Mouse (Mus musculus) left cerebral cortex, adult 9 months (tissue): ENCODE data around the gene Olfr1392.
"Not testable (repeated sequence)": the region's sequence is repeated elsewhere in the genome, so short reads cannot be mapped to it uniquely, and the experiment has no call there.

ENCODE experiments used
- DNase-seq, 2 experiments: peaks; one replicate each; pipeline ENCODE4 v3.0.0; 2022; ENCODE audit warnings: low spot score in 2 of 2

Olfr1392 gene

DNA sequence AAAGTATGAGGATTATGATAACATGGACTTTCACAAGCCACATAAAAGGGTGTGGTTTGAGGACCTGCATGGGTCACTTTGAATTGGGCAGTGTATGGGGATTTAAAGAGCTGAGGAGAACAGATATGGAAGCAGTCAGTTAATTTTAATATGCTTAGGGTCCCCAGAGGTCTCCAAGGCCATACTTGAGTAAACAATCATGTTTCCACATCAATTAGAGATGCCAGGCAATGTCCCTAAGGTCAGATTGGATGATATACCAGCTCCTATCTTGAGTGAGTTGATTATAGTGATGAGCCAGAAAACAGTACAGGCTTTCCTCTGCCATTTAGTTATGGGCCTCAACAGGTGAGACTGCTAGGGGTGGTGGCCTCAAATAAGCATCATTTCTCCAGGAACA lies 19.4 kb downstream of the Olfr1392 start, which contains the start of gene Olfr10:
Gene Olfr10, plus strand, starts transcription at position 301 of the 400 bp plus-strand sequence.
- no peak for DNase-seq

DNA sequence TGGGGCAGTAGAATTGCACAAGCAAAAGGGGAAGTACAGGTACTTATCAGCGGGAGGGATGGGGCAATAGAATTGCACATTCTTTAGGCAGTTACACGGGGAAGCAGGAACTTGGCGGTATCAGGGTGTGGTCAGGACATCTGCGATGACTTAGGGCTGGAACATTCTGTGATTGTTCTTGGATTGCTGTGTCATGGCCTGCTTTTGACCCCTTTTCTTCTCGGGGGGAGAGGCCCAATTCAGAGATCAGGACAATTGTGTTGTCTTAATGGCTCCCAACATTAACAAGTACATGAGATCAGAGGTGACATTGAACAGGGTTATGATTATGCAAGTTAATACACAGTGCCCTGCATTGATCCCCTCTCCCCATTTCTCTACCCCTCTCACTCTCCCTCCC lies 23.5 kb downstream of the Olfr1392 start:
- DNase-seq = not testable (repeated sequence)

DNA sequence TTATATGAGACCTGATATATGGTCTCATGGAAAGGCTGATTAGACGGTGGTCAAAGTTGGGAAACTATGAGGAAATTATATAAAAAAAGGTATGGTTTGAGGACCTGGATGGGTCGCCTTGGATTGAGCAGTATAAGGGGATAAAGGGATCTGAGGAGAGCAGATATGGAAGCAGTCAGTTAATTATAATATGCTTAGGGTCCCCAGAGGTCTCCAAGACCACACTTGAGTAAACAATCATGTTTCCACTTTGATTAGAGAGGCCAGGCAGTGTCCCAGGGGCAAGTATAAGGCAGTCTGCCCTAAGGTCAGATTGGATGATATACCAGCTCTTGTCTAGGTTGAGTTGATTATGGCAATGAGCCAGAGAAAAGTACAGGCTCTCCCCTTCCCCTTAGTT lies 37.4 kb downstream of the Olfr1392 start, which contains the start of gene Olfr1391:
Gene Olfr1391, plus strand, starts transcription at position 301 of the 400 bp plus-strand sequence.
- no peak for DNase-seq

DNA sequence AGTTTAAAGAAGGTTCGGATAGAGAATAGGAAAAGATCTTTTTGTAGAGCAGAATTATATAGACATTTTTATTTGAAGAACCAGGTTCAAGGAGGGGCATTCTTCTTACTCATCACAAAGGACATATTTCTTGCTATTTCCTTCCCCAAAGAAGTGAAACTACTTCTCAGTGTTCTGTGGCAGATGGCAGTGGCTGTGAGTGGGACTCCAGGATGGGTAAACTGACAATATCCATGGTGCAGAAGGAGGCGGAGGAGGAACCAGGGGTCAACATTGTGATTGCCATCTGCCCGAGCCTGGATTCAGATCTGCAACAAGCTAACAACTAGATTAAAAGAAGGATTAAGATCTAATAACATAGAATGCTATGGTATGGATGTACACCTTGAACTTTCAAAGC lies 41.6 kb downstream of the Olfr1392 start:
- DNase-seq = peak in 1 of 2 experiments; percentile 36

DNA sequence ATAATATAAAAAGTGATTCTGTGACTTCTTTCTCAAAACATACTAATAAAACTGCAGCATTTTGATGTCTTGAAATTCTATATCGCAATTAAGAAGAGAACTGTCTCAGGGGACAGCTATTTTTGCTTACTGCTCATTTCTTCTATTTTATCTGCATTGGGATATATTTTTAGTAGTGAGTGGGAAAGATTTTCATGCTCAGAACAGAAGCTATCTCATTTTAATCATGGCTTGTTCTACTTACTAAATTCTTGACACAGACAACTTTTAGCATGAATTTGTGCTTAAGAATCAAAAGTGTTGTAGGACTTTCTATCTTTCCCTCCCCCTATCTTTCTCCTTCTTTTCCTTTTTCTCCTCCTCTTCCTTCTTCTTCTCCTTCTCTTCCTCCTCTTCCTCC lies 44.6 kb downstream of the Olfr1392 start:
- peak in 1 of 2 experiments; percentile 13 for DNase-seq

DNA sequence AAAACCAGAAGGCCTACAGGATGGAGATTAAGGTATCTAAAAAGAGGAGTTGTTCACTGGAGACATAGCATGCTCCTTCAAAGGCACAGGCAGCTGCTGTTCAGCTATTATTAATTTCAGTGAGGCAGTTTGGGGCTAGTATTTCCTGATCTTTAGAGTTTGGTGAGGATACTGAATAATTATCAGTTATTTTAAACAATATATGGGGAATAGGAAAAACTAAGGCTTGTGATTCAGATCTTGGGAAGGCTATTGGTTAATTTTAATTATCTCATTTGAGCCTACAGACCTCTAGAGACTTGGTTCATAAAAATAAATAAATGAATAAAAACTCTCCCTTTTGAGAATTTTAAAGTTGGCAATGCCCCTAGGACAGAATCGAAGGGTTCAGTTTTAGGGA lies 49.8 kb downstream of the Olfr1392 start, which contains the start of gene Olfr1390:
Gene Olfr1390, plus strand, starts transcription at position 301 of the 400 bp plus-strand sequence.
- no peak for DNase-seq

DNA sequence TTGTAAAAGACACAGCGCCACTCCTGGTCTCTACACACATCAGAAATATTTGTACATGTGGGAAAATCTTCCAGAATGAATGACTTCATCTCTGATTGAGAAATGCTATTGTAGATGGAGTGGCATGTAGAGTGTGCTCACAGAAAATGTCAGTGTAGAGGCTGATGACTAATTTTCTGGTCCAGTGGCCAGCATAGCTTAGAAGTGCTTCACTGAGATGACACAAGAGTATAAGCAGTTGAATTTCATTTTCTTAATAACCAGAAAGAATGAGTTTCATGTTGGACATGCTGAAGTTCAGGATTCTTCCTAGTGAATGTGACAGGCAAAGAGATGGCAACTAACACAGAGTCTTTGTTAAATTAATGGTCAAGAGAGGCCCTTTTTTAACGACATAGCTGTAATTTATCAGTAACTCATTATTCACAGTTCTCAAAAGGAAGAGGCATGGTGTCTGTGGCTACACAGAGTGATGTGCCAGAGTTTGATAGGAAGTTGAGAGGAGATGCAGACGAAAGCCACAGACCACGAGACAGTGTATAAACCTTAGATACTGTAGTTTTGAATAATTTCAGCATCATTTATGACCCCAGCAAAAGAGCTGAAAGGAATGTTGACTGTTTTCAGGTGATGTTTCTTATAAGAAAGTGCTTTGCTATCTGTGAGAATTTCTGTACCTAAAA lies 52.2 kb downstream of the Olfr1392 start:
- DNase-seq = no peak
